Mouse (Mus musculus): ENCODE measurements around the gene A530032D15Rik.
"Not testable (repeated sequence)": the region's sequence is repeated elsewhere in the genome, so short reads cannot be mapped to it uniquely, and the experiment has no call there.

A530032D15Rik gene

GRCm38 (mm10) chr1:85109753-85110152, at the start of gene A530032D15Rik:
Gene A530032D15Rik, minus strand, starts transcription at chr1:85109853.
- DNase-seq (ENCODE audit: extremely low spot score, low spot score), result not testable (repeated sequence)

GRCm38 (mm10) chr1:85155151-85155550, 45.5 kb upstream of the A530032D15Rik start:
- not testable (repeated sequence) for DNase-seq (ENCODE audit: extremely low spot score, low spot score)

DNA sequence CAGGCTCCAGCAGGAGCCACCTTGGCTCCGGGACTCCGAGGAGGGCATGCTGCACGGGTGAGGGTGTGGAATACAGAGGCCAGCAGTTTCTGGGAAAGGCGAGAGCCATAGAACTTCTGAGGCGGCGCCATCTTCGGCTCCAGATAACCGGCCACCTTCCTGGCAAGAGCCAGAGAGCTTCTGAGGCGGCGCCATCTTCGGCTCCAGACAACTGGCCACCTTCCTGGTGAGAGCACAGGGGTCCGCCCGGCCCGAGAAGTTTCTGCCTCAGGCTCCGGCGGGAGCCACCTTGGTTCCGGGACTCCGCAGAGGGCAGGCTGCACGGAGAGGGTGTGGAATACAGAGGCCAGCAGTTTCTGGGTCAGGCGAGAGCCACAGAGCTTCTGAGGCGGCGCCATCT, 24.0 kb upstream of the A530032D15Rik start:
- not testable (repeated sequence) for DNase-seq (ENCODE audit: extremely low spot score, low spot score)

DNA sequence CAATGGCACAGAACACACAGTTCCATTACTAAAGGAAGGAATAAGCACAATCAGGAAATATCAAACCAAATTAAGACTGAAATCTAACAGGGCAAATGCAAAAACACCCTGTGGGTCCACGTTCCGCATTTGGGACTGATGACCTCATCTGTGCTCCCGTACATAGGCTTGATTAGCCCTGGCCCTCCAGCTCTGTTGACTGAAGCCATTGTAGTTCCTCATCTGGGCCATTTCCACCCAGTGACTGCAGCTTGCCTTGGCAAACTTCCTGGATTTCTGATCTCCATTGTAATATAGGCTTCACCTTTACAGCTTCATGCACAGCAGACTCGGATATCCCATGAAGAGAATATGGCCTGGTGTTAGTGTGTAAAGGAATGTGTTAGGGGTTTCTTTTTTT, 12.2 kb upstream of the A530032D15Rik start:
- DNase-seq (ENCODE audit: extremely low spot score, low spot score), result not testable (repeated sequence)

DNA sequence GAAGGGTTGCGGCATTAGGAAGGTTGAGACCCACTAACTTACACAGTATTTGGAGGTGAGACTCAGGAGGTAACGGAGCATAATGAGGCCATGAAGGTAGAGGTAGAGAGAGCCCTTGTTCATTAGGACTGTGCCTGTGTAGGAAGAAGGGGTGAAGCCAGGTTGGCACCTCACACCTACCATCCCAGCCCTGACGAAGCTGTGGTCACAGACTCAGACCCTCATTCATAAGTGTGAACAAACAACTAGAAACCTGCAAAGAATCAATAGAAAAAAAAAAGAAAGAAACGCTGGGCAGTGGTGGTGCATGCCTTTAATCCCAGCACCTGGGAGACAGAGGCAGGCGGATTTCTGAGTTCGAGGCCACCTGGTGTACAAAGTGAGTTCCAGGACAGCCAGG, 8.7 kb upstream of the A530032D15Rik start:
- not testable (repeated sequence) for DNase-seq (ENCODE audit: extremely low spot score, low spot score)

DNA sequence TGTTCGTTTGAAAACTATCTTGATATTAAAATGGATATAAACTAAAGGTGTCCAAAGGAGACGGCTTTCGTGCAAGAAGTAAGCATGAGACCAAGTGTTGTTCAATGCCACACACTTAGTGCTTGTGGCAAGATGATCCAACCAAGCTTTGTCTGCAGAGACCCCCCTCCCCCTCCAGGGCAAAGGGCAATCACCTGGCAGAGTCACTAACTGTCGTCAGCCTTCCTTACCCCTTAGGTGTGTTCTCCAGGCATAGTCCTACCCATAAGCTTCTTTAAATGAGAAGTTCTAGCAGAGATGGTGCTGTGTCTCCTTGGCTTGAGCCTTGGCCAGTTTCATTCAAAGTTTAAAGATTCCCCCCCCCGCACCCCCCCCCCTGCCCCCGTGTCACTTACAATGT, 7.9 kb upstream of the A530032D15Rik start:
- DNase-seq (ENCODE audit: extremely low spot score, low spot score), result not testable (repeated sequence)

GRCm38 (mm10) chr1:85114666-85115402, 5.2 kb upstream of the A530032D15Rik start:
- DNase-seq (ENCODE audit: extremely low spot score, low spot score), result not testable (repeated sequence)

GRCm38 (mm10) chr1:85114078-85114477, 4.4 kb upstream of the A530032D15Rik start:
- not testable (repeated sequence) for DNase-seq (ENCODE audit: extremely low spot score, low spot score)

GRCm38 (mm10) chr1:85112889-85113288, 3.2 kb upstream of the A530032D15Rik start:
- DNase-seq (ENCODE audit: extremely low spot score, low spot score), result not testable (repeated sequence)

DNA sequence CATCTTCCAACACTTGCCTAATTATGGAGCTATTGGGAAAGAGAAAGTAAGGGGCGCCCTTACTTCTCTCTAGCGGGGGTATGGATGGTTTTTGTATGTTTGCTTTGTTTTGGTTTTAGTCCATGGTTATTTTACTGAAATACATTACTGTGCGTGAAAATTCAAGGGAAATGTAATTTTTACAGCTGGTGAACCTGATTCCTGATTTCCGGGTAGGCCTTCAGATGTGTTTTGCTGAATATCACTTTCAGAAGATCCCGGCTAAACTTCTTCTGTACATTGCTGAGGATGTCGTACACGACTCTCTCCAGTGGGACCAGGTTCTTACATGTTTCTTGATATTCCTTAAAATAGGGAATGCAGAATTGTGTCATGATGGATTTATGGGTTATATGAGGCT, 2.6 kb upstream of the A530032D15Rik start:
- DNase-seq (ENCODE audit: extremely low spot score, low spot score), result not testable (repeated sequence)

GRCm38 (mm10) chr1:85111572-85111971, 1.9 kb upstream of the A530032D15Rik start:
- not testable (repeated sequence) for DNase-seq (ENCODE audit: extremely low spot score, low spot score)

DNA sequence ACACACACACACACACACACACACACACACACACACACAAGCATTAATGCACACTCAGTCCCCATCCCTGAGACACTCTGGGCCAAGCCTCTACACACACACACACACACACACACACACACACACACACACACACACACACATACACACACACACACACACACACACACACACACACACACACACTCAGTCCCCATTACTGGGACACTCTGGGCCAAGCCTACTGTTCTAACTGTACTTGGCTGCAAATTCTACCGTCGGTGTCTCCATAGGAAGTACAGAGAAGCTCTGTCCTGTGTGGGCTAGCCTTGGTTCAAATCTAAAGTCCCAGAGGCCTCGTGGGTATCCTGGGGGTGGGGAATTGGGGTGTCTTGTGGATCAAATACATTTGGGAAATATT, 1.2 kb upstream of the A530032D15Rik start:
- not testable (repeated sequence) for DNase-seq (ENCODE audit: extremely low spot score, low spot score)

DNA sequence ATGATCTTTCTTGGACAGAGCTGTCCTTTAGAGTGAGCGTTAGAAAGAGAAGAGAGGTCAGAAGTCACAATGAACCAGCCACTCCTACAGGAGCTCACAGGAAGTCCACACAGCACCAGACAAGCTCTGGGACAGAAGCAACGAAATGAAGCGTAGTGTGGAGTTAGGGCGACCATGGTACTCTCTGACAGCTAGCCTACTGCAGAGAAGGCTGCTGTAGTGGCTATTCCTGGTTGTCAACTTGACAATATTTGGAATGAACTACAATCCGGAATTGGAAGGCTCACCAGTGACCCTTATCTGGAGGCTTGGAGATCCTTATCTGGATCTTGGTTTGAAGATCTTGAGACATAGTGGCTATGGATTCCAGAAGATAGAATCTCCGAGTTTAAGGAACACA, 3.6 kb downstream of the A530032D15Rik start:
- DNase-seq (ENCODE audit: extremely low spot score, low spot score), result not testable (repeated sequence)

- not testable (repeated sequence) for DNase-seq (ENCODE audit: extremely low spot score, low spot score)
These were observed 4.3 kb downstream of the A530032D15Rik start for GRCm38 (mm10) chr1:85105336-85105735.

- not testable (repeated sequence) for DNase-seq (ENCODE audit: extremely low spot score, low spot score)
These were observed 7.9 kb downstream of the A530032D15Rik start for GRCm38 (mm10) chr1:85101754-85102153.

GRCm38 (mm10) chr1:85099864-85100263, 9.8 kb downstream of the A530032D15Rik start, which contains the start of gene Gm10553:
Gene Gm10553, plus strand, starts transcription at chr1:85100164.
- not testable (repeated sequence) for DNase-seq (ENCODE audit: extremely low spot score, low spot score)

DNA sequence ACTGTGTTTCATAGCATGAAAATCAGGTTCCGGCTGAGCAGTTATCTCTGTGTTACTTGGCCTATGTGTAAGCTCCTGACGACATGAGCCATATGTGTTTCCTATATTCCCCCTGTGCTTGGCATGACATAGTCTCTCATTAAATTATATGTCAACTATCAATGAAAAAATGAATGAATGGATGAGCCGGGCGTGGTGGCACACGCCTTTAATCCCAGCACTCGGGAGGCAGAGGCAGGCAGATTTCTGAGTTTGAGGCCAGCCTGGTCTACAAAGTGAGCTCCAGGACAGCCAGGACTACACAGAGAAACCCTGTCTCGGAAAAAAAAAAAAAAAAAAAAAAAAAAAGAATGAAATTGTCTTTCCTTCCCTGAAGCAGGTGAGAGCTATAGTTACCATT, 10.6 kb downstream of the A530032D15Rik start:
- DNase-seq (ENCODE audit: extremely low spot score, low spot score), result not testable (repeated sequence)

GRCm38 (mm10) chr1:85093011-85093572, 16.6 kb downstream of the A530032D15Rik start:
- DNase-seq (ENCODE audit: extremely low spot score, low spot score), result not testable (repeated sequence)

GRCm38 (mm10) chr1:85092169-85092568, 17.5 kb downstream of the A530032D15Rik start:
- not testable (repeated sequence) for DNase-seq (ENCODE audit: extremely low spot score, low spot score)

GRCm38 (mm10) chr1:85086211-85086610, 23.4 kb downstream of the A530032D15Rik start:
- not testable (repeated sequence) for DNase-seq (ENCODE audit: extremely low spot score, low spot score)

DNA sequence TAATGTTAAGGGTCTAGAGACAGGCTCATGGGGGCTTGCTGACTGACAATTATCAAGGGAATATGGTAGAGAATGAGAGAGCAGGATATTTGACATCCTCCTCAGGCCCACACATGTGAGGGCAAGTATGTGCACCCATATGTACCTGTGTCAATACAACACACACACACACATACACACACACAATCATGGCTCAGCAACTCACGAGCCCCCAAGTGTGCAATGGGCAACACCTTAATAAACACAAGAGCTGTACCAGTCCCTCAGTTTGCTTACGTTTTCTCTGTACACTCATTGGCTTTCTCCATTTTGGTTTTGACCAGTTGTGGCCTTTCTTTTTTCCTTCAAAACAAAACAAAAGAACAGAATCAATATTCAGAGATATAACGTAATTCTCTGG, 24.9 kb downstream of the A530032D15Rik start:
- DNase-seq (ENCODE audit: extremely low spot score, low spot score), result not testable (repeated sequence)

- DNase-seq (ENCODE audit: extremely low spot score, low spot score), result not testable (repeated sequence)
These were observed 36.6 kb downstream of the A530032D15Rik start for GRCm38 (mm10) chr1:85073099-85073498.
